Mouse (Mus musculus) MEL (cell line): ENCODE data around the gene Tlx2. TPM values are rescaled to one million over a fixed set of nuclear protein-coding genes. Genes with fewer than 3 reads are reported as not detected.

Experiments used
- DNase-seq: peaks from one replicate; pipeline ENCODE4 v3.0.0; 2011; ENCODE audit warnings: low read depth, low spot score
- H3K27ac ChIP-seq: 2 replicates; pipeline ENCODE4 v1.5.1; 2012; ENCODE audit warnings: low read depth, mild to moderate bottlenecking, control low read depth, low read length, moderate library complexity; ENCODE audit not compliant: control insufficient read depth
- H3K27me3 ChIP-seq, 2 experiments: fragments of 150-350 bp in 1 of 2; sonication (generic) in 1 of 2; 2 replicates each; pipeline ENCODE4 v1.6.1; 2012; ENCODE audit warnings: low read length in 2 of 2, mild to moderate bottlenecking in 2 of 2, improper control_type of control experiment in 1 of 2, moderate library complexity in 1 of 2; ENCODE audit not compliant: insufficient read depth in 2 of 2, control insufficient read depth in 1 of 2
- H3K36me3 ChIP-seq, 2 experiments: 2 replicates each; pipeline ENCODE4 v1.6.1; 2012 to 2014; ENCODE audit warnings: low read length in 2 of 2, improper control_type of control experiment in 1 of 2, inconsistent platforms in 1 of 2, mild to moderate bottlenecking in 1 of 2; ENCODE audit not compliant: insufficient read depth in 2 of 2, control insufficient read depth in 1 of 2
- H3K4me1 ChIP-seq, 2 experiments: fragments of 150-350 bp in 1 of 2; sonication (generic) in 1 of 2; 2 replicates each; pipeline ENCODE4 v1.6.1; 2012; ENCODE audit warnings: low read length in 2 of 2, improper control_type of control experiment in 1 of 2, mild to moderate bottlenecking in 1 of 2; ENCODE audit not compliant: insufficient read depth in 2 of 2, control insufficient read depth in 1 of 2
- H3K4me3 ChIP-seq, 2 experiments: fragments of 150-350 bp in 1 of 2; sonication (generic) in 1 of 2; 2 replicates each; pipeline ENCODE4 v1.5.1; 2012; ENCODE audit warnings: low read depth in 2 of 2, low read length in 2 of 2, mild to moderate bottlenecking in 2 of 2, moderate library complexity in 2 of 2, control low read depth in 1 of 2, improper control_type of control experiment in 1 of 2; ENCODE audit not compliant: control insufficient read depth in 1 of 2, insufficient read depth in 1 of 2
- H3K79me2 ChIP-seq: 2 replicates; pipeline ENCODE4 v1.6.1; 2012; ENCODE audit warnings: mild to moderate bottlenecking, low read length, moderate library complexity; ENCODE audit not compliant: control insufficient read depth, poor library complexity, insufficient read depth
- H3K9ac ChIP-seq: 2 replicates; pipeline ENCODE4 v1.6.1; 2012; ENCODE audit warnings: low read depth, mild to moderate bottlenecking, control low read depth, low read length, moderate library complexity; ENCODE audit not compliant: control insufficient read depth, poor library complexity, severe bottlenecking
- H3K9me3 ChIP-seq: fragments of 150-350 bp; sonication (generic); replicated peaks from 2 replicates; pipeline ENCODE4 v1.6.1; 2012; ENCODE audit warnings: mild to moderate bottlenecking, low read length, improper control_type of control experiment, moderate library complexity; ENCODE audit not compliant: insufficient read depth
- BHLHE40 ChIP-seq: IDR thresholded peaks from 2 replicates; pipeline ENCODE4 v1.6.1; 2012; ENCODE audit warnings: low read depth, mild to moderate bottlenecking, inconsistent platforms, low read length, improper control_type of control experiment, borderline replicate concordance
- CHD1 ChIP-seq: IDR thresholded peaks from 2 replicates; pipeline ENCODE4 v1.6.1; 2012; ENCODE audit warnings: low read depth, mild to moderate bottlenecking, inconsistent platforms, low read length, improper control_type of control experiment
- CHD2 ChIP-seq: IDR thresholded peaks from 2 replicates; pipeline ENCODE4 v1.6.1; 2011; ENCODE audit warnings: low read length, improper control_type of control experiment
- CTCF ChIP-seq, 3 experiments: IDR thresholded peaks in 2 of 3; conservative IDR thresholded peaks in 1 of 3; 2 replicates each; pipeline ENCODE4 v1.5.1; 2011 to 2012; ENCODE audit warnings: low read length in 3 of 3, low read depth in 2 of 3, mild to moderate bottlenecking in 2 of 3, improper control_type of control experiment in 1 of 3, inconsistent platforms in 1 of 3, mixed read lengths in 1 of 3, moderate library complexity in 1 of 3; ENCODE audit not compliant: control insufficient read depth in 1 of 3, insufficient read depth in 1 of 3, poor library complexity in 1 of 3, severe bottlenecking in 1 of 3
- E2F4 ChIP-seq: IDR thresholded peaks from 2 replicates; pipeline ENCODE4 v1.6.1; 2011; ENCODE audit warnings: low read depth, low read length, improper control_type of control experiment, borderline replicate concordance
- EP300 ChIP-seq, 2 experiments: IDR thresholded peaks; 2 replicates each; pipeline ENCODE4 v1.6.1; 2011; ENCODE audit warnings: improper control_type of control experiment in 2 of 2, low read length in 2 of 2, low read depth in 1 of 2, mild to moderate bottlenecking in 1 of 2
- ETS1 ChIP-seq: IDR thresholded peaks from 2 replicates; pipeline ENCODE4 v1.6.1; 2012; ENCODE audit warnings: low read depth, mild to moderate bottlenecking, inconsistent platforms, low read length, improper control_type of control experiment, moderate library complexity
- GATA1 ChIP-seq: IDR thresholded peaks from 2 replicates; pipeline ENCODE4 v1.6.1; 2011; ENCODE audit warnings: low read depth, low read length, improper control_type of control experiment
- HCFC1 ChIP-seq: IDR thresholded peaks from 2 replicates; pipeline ENCODE4 v1.6.1; 2012; ENCODE audit warnings: low read depth, mild to moderate bottlenecking, inconsistent platforms, low read length, improper control_type of control experiment, moderate library complexity
- JUND ChIP-seq: IDR thresholded peaks from 2 replicates; pipeline ENCODE4 v1.6.1; 2011; ENCODE audit warnings: low read depth, mild to moderate bottlenecking, improper control_type of control experiment, low read length
- KAT2A ChIP-seq: conservative IDR thresholded peaks from 2 replicates; pipeline ENCODE4 v1.6.1; 2012; ENCODE audit warnings: low read depth, low read length, improper control_type of control experiment, inconsistent platforms
- MAFK ChIP-seq: IDR thresholded peaks from 2 replicates; pipeline ENCODE4 v1.6.1; 2011; ENCODE audit warnings: low read depth, mild to moderate bottlenecking, low read length, improper control_type of control experiment, borderline replicate concordance
- MAX ChIP-seq: IDR thresholded peaks from 2 replicates; pipeline ENCODE4 v1.6.1; 2011; ENCODE audit warnings: low read length, improper control_type of control experiment
- MAZ ChIP-seq: IDR thresholded peaks from 2 replicates; pipeline ENCODE4 v1.6.1; 2012; ENCODE audit warnings: low read depth, mild to moderate bottlenecking, inconsistent platforms, low read length, improper control_type of control experiment
- MEF2A ChIP-seq: IDR thresholded peaks from 2 replicates; pipeline ENCODE4 v1.6.1; 2014; ENCODE audit warnings: low read depth, mild to moderate bottlenecking, inconsistent platforms, low read length, improper control_type of control experiment; ENCODE audit not compliant: poor library complexity, insufficient replicate concordance, severe bottlenecking; ENCODE audit errors: extremely low read depth
- MXI1 ChIP-seq: IDR thresholded peaks from 2 replicates; pipeline ENCODE4 v1.6.1; 2011; ENCODE audit warnings: mild to moderate bottlenecking, low read depth, low read length, improper control_type of control experiment
- MYB ChIP-seq: IDR thresholded peaks from 2 replicates; pipeline ENCODE4 v1.6.1; 2011; ENCODE audit warnings: mild to moderate bottlenecking, low read depth, low read length, improper control_type of control experiment
- MYC ChIP-seq: IDR thresholded peaks from 2 replicates; pipeline ENCODE4 v1.6.1; 2011; ENCODE audit warnings: low read depth, mild to moderate bottlenecking, low read length, improper control_type of control experiment, moderate library complexity
- NRF1 ChIP-seq: IDR thresholded peaks from 2 replicates; pipeline ENCODE4 v1.6.1; 2014; ENCODE audit warnings: low read depth, mild to moderate bottlenecking, inconsistent platforms, low read length, improper control_type of control experiment, moderate library complexity; ENCODE audit not compliant: poor library complexity, insufficient read depth, severe bottlenecking
- POLR2A ChIP-seq, 2 experiments: IDR thresholded peaks; 2 replicates each; pipeline ENCODE4 v1.6.1; 2011 to 2012; ENCODE audit warnings: low read length in 2 of 2, mild to moderate bottlenecking in 2 of 2, control low read depth in 1 of 2, improper control_type of control experiment in 1 of 2, low read depth in 1 of 2, moderate library complexity in 1 of 2; ENCODE audit not compliant: control insufficient read depth in 1 of 2, insufficient read depth in 1 of 2, poor library complexity in 1 of 2
- POLR2AphosphoS2 ChIP-seq: IDR thresholded peaks from 2 replicates; pipeline ENCODE4 v1.6.1; 2011; ENCODE audit warnings: low read length, improper control_type of control experiment
- POLR2AphosphoS5 ChIP-seq: IDR thresholded peaks from 2 replicates; pipeline ENCODE4 v1.6.1; 2012; ENCODE audit warnings: low read depth, borderline replicate concordance, mild to moderate bottlenecking, inconsistent platforms, low read length, moderate library complexity, mixed read lengths
- RAD21 ChIP-seq: IDR thresholded peaks from 2 replicates; pipeline ENCODE4 v1.6.1; 2011; ENCODE audit warnings: mild to moderate bottlenecking, low read depth, low read length, improper control_type of control experiment
- RCOR1 ChIP-seq: IDR thresholded peaks from 2 replicates; pipeline ENCODE4 v1.6.1; 2012; ENCODE audit warnings: low read depth, mild to moderate bottlenecking, inconsistent platforms, low read length, improper control_type of control experiment
- SIN3A ChIP-seq: IDR thresholded peaks from 2 replicates; pipeline ENCODE4 v1.6.1; 2012; ENCODE audit warnings: low read length, improper control_type of control experiment, inconsistent platforms
- SMC3 ChIP-seq: IDR thresholded peaks from 2 replicates; pipeline ENCODE4 v1.6.1; 2011; ENCODE audit warnings: low read depth, low read length, improper control_type of control experiment
- TAL1 ChIP-seq: IDR thresholded peaks from 2 replicates; pipeline ENCODE4 v1.6.1; 2012; ENCODE audit warnings: mild to moderate bottlenecking, inconsistent platforms, low read length, moderate library complexity, mixed read lengths
- TBP ChIP-seq: IDR thresholded peaks from 2 replicates; pipeline ENCODE4 v1.8.0; 2011; ENCODE audit warnings: low read depth, low read length, improper control_type of control experiment
- TCF12 ChIP-seq: IDR thresholded peaks from 2 replicates; pipeline ENCODE4 v1.6.1; 2014; ENCODE audit warnings: low read depth, mild to moderate bottlenecking, inconsistent platforms, low read length, improper control_type of control experiment, moderate library complexity
- UBTF ChIP-seq: IDR thresholded peaks from 2 replicates; pipeline ENCODE4 v1.6.1; 2012; ENCODE audit warnings: low read depth, mild to moderate bottlenecking, inconsistent platforms, low read length, improper control_type of control experiment, moderate library complexity, borderline replicate concordance; ENCODE audit not compliant: insufficient read depth
- USF1 ChIP-seq: IDR thresholded peaks from 2 replicates; pipeline ENCODE4 v1.6.1; 2014; ENCODE audit warnings: low read depth, mild to moderate bottlenecking, inconsistent platforms, low read length, improper control_type of control experiment, moderate library complexity
- USF2 ChIP-seq, 2 experiments: IDR thresholded peaks; 2 replicates each; pipeline ENCODE4 v1.6.1; 2011 to 2012; ENCODE audit warnings: improper control_type of control experiment in 2 of 2, low read length in 2 of 2, borderline replicate concordance in 1 of 2, inconsistent platforms in 1 of 2, low read depth in 1 of 2, mild to moderate bottlenecking in 1 of 2; ENCODE audit not compliant: insufficient read depth in 1 of 2
- ZMIZ1 ChIP-seq: IDR thresholded peaks from 2 replicates; pipeline ENCODE4 v1.6.1; 2012; ENCODE audit warnings: low read depth, mild to moderate bottlenecking, inconsistent platforms, low read length, improper control_type of control experiment, moderate library complexity
- ZNF384 ChIP-seq: IDR thresholded peaks from 2 replicates; pipeline ENCODE4 v1.6.1; 2012; ENCODE audit warnings: low read depth, mild to moderate bottlenecking, inconsistent platforms, low read length, improper control_type of control experiment
- polyA plus RNA-seq, 2 experiments: library from polyadenylated mRNA; stranded (reverse) in 1 of 2; unstranded in 1 of 2; fragments of >175 nt in 1 of 2; fragments of >200 nt in 1 of 2; gene quantifications; 2 replicates each; pipeline versions ENCODE4 v1.2.1 to v1.2.4; 2012; ENCODE audit warnings: low replicate concordance in 2 of 2, low read depth in 1 of 2; ENCODE audit not compliant: insufficient read length in 2 of 2, insufficient read depth in 1 of 2, missing spikeins in 1 of 2
- total RNA-seq: library from RNA; depleted of rRNA; stranded (reverse); fragments of 300-350 nt; gene quantifications from 2 replicates; pipeline ENCODE4 v1.2.3, GENCODE M21; 2012

Gene Tlx2
- total and polyA plus RNA-seq, 3 experiments = not detected

DNA sequence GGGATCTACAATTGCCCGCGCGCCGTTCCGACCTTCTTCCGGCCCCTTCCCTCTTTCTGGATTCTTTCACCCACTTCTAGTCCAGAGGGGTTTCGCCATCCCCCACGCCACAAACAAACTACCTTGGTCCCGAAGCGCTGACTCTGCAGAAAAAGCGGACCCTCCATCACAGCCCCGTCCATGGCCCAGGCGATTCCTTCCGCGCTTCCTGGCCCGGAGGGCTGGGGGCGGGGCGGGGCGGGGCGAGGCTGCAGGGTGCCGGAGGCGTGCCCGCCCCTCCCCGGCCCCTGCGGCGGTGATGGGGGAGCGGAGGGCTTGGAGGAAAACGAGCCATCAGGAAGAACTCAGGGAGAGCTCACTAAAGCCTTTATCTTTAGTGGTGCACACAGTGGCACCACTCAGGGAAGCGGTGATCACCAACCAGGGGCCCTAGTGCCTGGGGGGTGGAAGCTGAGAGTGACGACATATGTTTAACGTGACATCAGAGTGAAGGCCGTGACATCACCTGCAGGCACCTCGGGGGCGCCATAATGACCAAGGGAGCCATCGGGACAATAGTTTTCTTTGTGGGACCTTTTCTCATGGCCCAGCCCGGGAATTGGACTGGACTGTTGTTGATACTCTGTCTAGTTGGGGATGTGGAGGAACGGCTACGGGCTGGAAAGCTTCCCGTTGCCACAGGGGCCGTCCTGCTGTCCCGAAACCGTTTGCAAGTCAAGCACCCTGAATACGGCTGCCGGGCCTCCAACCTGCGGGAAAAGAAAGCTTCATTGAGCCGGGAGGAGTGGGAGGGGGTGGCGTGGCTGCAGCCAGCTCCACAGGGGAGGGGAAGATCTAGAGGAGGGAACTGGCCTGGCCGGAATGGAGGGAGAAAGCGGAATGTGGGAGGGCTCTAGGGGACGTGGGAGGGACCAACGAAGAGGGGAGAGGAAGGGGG, 36.6 kb downstream of the Tlx2 start, which contains the start of the genes Dok1 and Loxl3:
Dok1 (minus strand) TSS at position 223 of the 937 bp plus-strand sequence.
Loxl3 (plus strand) TSS at position 925 of the 937 bp plus-strand sequence.
- Histone ChIP-seq H3K4me3 (peak within 1 kb of the TSS; percentile 94 to 98), H3K27me3 (no peaks in the 10 kb centered on the region; a peak in 1 of 4 replicates), H3K4me1 (peaks cover 0 to 9% of the 10 kb centered on the region in 2 experiments; a peak in 3 of 4 replicates), H3K9ac (peak within 1 kb of the TSS; percentile 96), H3K9me3 (no peaks in the 10 kb centered on the region), H3K36me3 (peaks cover 0 to 4% of the 10 kb centered on the region in 2 experiments; a peak in 2 of 4 replicates), H3K27ac (peak within 1 kb of the TSS; percentile 56), H3K79me2 (peaks cover 9% of the 10 kb centered on the region)
- DNase-seq = peak; percentile 84
- no peak for TF ChIP-seq NRF1
- no peak for TF ChIP-seq TBP
- TF ChIP-seq ZNF384 = no peak
- no peak for TF ChIP-seq CTCF (IDR thresholded peaks at IDR 0.05 in 2 of 3, conservative IDR thresholded peaks at IDR 0.05 in 1 of 3; ENCODE audit: control insufficient read depth in 1 of 3, insufficient read depth in 1 of 3, low read depth in 2 of 3, low read length in 3 of 3, poor library complexity in 1 of 3, severe bottlenecking in 1 of 3)
- TF ChIP-seq MYC = 0 out of 2 replicates have a peak, but pooled peaks have one; percentile 13
- no peak for TF ChIP-seq UBTF
- no peak for TF ChIP-seq JUND
- TF ChIP-seq MAFK = peak; percentile 94
- TF ChIP-seq MYB = no peak
- peak; percentile 15; the same call in 1 of the 2 replicates for TF ChIP-seq ETS1
- TF ChIP-seq EP300 (IDR thresholded peaks at IDR 0.05; ENCODE audit: low read depth in 1 of 2, low read length in 2 of 2) = peak in 1 of 2 experiments; percentile 3; a peak in 1 of 4 replicates
- TF ChIP-seq USF1 = no peak
- peak; percentile 82 for TF ChIP-seq MAZ
- no peak for TF ChIP-seq POLR2AphosphoS5
- no peak for TF ChIP-seq CHD2
- no peak for TF ChIP-seq RAD21
- TF ChIP-seq KAT2A = no peak
- TF ChIP-seq SIN3A = peak; percentile 55; the same call in 1 of the 2 replicates
- no peak for TF ChIP-seq BHLHE40
- no peak for TF ChIP-seq TAL1
- TF ChIP-seq SMC3 = no peak
- TF ChIP-seq TCF12 = peak; percentile 36; the same call in 1 of the 2 replicates
- no peak for TF ChIP-seq USF2 (IDR thresholded peaks at IDR 0.05; ENCODE audit: borderline replicate concordance in 1 of 2, insufficient read depth in 1 of 2, low read depth in 1 of 2, low read length in 2 of 2)
- TF ChIP-seq ZMIZ1 = peak; percentile 55; the same call in 1 of the 2 replicates
- no peak for TF ChIP-seq MEF2A
- TF ChIP-seq MXI1 = peak; percentile 51
- TF ChIP-seq MAX = 0 out of 2 replicates have a peak, but pooled peaks have one; percentile 10
- TF ChIP-seq E2F4 = no peak
- no peak for TF ChIP-seq RCOR1
- TF ChIP-seq CHD1 = no peak
- TF ChIP-seq POLR2AphosphoS2 = peak; percentile 74; the same call in 1 of the 2 replicates
- TF ChIP-seq GATA1 = no peak
- TF ChIP-seq HCFC1 = no peak; the same call in 1 of the 2 replicates
- TF ChIP-seq POLR2A (IDR thresholded peaks at IDR 0.05; ENCODE audit: control insufficient read depth in 1 of 2, insufficient read depth in 1 of 2, low read depth in 1 of 2, low read length in 2 of 2, poor library complexity in 1 of 2) = peak; percentile 41 to 69; a peak in 3 of 4 replicates
